Mouse (Mus musculus) G1E-ER4 (cell line): ENCODE measurements around the gene Kcnq1. TPM values are rescaled to one million over a fixed set of nuclear protein-coding genes. Genes with fewer than 3 reads are reported as not detected.

Experiments used
- GATA1 ChIP-seq: IDR thresholded peaks from one replicate; pipeline ENCODE4 v1.8.0; 2012; ENCODE audit warnings: low read length, inconsistent platforms
- polyA plus RNA-seq: library from polyadenylated mRNA; stranded (reverse); fragments of >175 nt; gene quantifications from 2 replicates; pipeline ENCODE4 v1.2.3, GENCODE M21; 2012

Gene Kcnq1
- polyA plus RNA-seq, 1 experiment, result not detected

DNA sequence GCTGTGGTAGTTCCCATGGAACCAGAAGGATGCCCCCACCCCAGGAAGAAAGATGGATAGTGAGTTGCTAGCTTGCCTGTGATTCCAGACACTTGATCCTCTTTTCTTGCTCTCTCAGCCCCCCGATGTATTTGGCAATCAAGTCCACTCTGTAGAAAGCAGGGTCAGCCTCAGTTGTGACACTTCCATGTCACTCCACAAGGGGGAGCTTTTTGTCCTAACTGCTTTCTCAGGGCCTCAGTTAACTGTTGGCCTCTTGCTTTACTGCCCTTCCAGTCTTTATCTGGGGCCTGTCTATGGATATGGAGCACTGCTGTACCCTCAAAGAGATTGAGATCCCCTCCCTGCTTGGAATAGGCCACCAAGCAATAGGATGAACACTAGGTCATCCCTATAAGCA lies 33.1 kb upstream of the Kcnq1 start:
- no peak for TF ChIP-seq GATA1

- TF ChIP-seq GATA1, result no peak
Measured at GRCm38 (mm10) chr7:143075394-143075793, 30.8 kb upstream of the Kcnq1 start.

GRCm38 (mm10) chr7:143077351-143077750 lies 28.8 kb upstream of the Kcnq1 start:
- no peak for TF ChIP-seq GATA1

- no peak for TF ChIP-seq GATA1
Measured at GRCm38 (mm10) chr7:143082024-143082423, 24.1 kb upstream of the Kcnq1 start.

DNA sequence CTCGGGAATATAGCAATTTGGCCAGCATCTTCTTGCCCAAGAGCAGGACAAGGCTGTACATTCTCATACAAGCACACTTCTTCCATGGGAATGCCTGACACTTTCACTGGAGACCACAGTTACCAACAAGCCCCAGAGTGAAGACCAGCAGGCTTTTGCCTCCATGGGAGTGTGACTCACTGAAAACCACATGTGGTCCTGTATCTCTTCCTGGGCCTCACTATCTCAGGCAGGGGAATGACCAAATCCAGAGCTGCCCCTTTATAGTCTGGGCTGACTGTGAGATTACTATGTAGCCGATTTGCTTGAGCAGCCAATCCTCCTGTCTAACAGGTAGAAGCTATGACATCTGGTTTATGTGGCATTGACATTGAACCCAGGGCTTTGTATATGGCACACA lies 22.5 kb upstream of the Kcnq1 start:
- no peak for TF ChIP-seq GATA1

- no peak for TF ChIP-seq GATA1
Measured at GRCm38 (mm10) chr7:143086366-143086765, 19.8 kb upstream of the Kcnq1 start.

DNA sequence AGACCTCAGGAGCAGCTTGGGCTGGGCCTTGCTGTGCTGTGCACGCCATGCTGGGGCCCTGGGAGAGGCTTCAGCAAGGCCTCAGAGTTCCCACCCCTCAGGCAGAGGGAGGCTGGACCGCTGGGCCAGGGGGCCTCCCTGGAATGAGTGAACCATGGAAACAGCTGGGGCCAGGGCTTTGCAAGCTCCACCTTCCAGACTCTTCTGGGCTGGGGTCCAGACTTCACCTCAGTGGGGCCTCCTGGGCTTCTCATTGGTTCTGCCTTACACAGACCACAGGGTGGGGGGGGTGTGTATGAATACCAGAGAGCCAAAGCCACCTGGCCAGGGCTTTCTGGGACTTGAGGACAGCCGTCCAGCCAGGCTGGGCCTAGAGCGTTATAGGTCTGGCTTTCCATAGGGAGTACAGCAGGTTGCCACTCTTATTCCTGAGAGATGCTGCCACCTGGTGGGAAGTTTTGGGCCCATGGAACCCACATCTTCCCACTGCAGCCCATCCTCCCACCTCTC lies 19.0 kb upstream of the Kcnq1 start:
- no peak for TF ChIP-seq GATA1

- TF ChIP-seq GATA1, result no peak
Measured at GRCm38 (mm10) chr7:143093847-143094246, 12.3 kb upstream of the Kcnq1 start.

DNA sequence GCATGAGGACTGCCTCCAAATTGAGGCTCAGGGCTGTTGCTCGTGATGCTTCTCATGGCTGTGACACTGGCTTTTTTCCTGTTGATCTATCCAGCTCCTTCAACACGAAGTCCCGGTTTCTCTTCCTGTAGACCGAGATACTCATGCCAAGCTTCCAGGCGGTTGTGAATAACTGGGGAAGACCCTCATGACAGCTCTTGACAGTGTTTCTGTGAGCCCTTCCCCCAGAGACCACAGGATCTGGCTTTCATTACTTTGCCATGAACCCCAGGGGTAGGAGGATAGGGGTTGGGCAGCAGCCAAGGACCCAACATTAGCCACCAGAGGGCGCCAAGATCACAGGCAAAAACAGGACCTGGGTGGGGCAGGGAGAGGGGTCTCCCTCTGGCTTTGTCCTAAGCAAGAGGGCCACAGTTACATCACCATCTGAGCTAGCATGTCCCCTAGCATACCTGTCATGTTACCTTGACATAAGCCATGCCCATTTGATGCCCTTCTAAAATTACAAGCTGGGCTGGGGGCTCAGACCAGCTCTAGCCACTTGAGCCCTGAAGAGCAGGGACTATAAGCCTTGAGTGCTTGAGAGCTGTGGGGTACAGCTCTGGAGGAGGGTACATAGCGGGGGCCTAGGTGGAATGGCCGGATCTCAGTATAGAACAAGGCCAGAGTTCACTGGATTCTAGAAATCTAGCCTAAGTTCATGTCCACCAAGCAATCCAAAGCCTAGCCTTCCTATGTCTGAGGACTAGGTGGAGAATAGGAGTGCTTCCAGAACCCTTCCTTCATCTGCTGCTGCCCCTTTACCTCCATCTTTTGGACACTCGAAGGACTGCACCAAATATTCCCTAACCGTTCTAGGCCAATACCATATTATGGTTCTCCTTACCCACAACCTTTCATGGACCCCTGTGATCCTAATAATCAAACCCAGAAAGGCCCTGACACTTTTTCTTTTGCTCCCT lies 11.3 kb upstream of the Kcnq1 start, which contains the start of gene Trpm5:
Gene Trpm5 (minus strand): TSS at position 51 of the 962 bp plus-strand sequence.
- no peak for TF ChIP-seq GATA1

- no peak for TF ChIP-seq GATA1
Measured at GRCm38 (mm10) chr7:143095554-143095907, 10.6 kb upstream of the Kcnq1 start.

DNA sequence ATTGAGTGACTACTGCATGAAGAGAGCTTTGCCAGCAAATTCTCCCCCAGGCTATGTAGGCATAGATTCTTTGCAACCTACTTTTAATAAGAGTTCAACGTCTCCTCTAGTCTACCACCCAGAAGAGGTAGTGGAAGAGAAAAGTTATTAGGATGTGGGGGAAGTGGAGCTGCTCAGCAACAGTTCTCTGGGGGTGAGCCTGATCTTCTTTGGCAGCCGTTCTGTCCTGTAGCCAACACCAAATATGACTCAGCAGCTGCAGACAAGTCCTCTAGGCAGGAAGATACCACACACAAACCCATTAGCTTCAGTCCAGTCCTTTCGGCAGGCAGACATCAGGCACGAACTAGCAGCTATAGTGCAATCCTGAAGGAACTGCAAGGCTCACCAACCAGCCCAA lies 5.4 kb upstream of the Kcnq1 start:
- TF ChIP-seq GATA1, result no peak

GRCm38 (mm10) chr7:143105258-143105897 lies 784 bp upstream of the Kcnq1 start:
- TF ChIP-seq GATA1, result no peak

- TF ChIP-seq GATA1, result no peak
Measured at GRCm38 (mm10) chr7:143106672-143107465, 707 bp downstream of the Kcnq1 start.

DNA sequence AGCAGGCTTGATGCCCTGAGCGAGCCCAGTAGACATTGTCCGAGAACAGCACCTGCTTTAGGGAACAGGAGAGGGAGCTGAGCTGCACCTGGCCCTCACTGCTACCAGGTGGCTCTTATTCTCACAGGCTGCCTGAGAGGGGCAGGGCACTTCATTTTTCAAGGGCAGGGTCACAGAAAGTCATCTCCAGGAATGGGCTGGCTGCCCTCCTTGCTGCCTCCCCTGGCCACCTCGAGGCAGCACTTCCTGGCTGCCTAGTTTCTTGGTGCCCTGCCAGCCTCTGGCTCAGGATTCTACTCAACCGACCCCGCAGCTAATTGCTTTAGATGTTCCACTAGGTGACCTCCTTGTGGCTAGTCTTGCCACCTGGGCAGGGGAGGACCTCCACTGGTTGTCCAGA lies 2.0 kb downstream of the Kcnq1 start:
- TF ChIP-seq GATA1, result no peak

DNA sequence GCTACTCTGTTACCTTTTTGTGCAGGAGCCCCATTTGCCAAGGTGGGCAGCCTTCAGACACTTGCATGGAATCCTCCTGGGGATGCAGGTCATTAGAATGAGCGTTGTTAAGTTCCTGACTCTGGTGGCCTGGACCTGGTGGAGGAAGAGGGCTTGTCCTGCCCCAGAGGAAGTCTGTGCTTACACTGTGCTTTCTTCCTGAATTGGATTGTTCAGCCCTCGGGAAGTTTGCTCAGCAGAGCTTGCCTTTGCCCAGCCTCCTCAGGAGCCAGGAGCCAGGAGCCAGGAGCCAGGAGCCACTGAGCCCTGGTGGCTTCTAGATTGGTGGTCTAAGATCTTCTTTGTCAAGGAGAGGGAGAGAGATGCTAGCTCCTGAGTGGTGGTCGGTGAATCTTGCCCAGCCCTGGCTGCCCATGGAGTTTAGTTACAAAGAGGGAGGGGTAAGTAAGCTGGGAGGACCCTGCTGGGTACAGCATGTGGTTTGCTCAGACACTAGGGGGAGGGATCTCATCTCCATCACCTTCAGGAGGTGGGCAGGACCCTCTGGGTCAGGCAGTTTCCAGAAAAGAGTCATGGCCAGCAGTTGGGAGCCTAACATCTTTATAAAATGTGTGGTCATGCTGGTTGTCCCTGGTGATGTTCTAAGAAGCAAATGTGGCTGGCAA lies 3.0 kb downstream of the Kcnq1 start:
- no peak for TF ChIP-seq GATA1
